Mouse (Mus musculus) urinary bladder, postnatal 4 days (tissue): ENCODE measurements around the gene Dbnl.

ENCODE experiments used
- DNase-seq, 2 experiments: peaks; one replicate each; pipeline ENCODE4 v3.0.0; 2021 to 2022; ENCODE audit warnings: low spot score in 2 of 2

Gene Dbnl

GRCm38 (mm10) chr11:5788056-5789014 lies at the start of gene Dbnl:
Gene Dbnl (plus strand): TSS chr11:5788488.
- DNase-seq, result peak; percentile 93 to 94

- DNase-seq, result no peak
These were observed 49.2 kb upstream of the Dbnl start for GRCm38 (mm10) chr11:5738888-5739632.

- DNase-seq, result no peak
These were observed 48.4 kb upstream of the Dbnl start for GRCm38 (mm10) chr11:5739846-5740245.

GRCm38 (mm10) chr11:5740599-5740964 lies 47.7 kb upstream of the Dbnl start:
- no peak for DNase-seq

- peak; percentile 67 to 72 for DNase-seq
These were observed 47.2 kb upstream of the Dbnl start for GRCm38 (mm10) chr11:5740965-5741627.

GRCm38 (mm10) chr11:5742106-5742505 lies 46.2 kb upstream of the Dbnl start:
- no peak for DNase-seq

GRCm38 (mm10) chr11:5744951-5745350 lies 43.3 kb upstream of the Dbnl start:
- no peak for DNase-seq

GRCm38 (mm10) chr11:5753755-5754154 lies 34.5 kb upstream of the Dbnl start:
- no peak for DNase-seq

GRCm38 (mm10) chr11:5761820-5762632 lies 26.3 kb upstream of the Dbnl start, which contains the start of gene Urgcp:
Gene Urgcp (minus strand): TSS chr11:5762376.
- DNase-seq, result peak; percentile 88 to 93

- DNase-seq, result no peak
These were observed 25.7 kb upstream of the Dbnl start for GRCm38 (mm10) chr11:5762633-5762982.

- no peak for DNase-seq
These were observed 22.3 kb upstream of the Dbnl start for GRCm38 (mm10) chr11:5766019-5766418.

- DNase-seq, result no peak
These were observed 9.8 kb upstream of the Dbnl start for GRCm38 (mm10) chr11:5778481-5778880.

GRCm38 (mm10) chr11:5780035-5780499 lies 8.2 kb upstream of the Dbnl start:
- no peak for DNase-seq

GRCm38 (mm10) chr11:5782199-5782944 lies 5.9 kb upstream of the Dbnl start:
- DNase-seq, result no peak

GRCm38 (mm10) chr11:5785732-5786131 lies 2.6 kb upstream of the Dbnl start:
- no peak for DNase-seq

GRCm38 (mm10) chr11:5787671-5788055 lies 625 bp upstream of the Dbnl start:
- DNase-seq, result no peak

- DNase-seq, result no peak
These were observed 924 bp downstream of the Dbnl start for GRCm38 (mm10) chr11:5789071-5789753.

GRCm38 (mm10) chr11:5789754-5790333 lies 1.6 kb downstream of the Dbnl start:
- DNase-seq, result no peak

GRCm38 (mm10) chr11:5790431-5790830 lies 2.1 kb downstream of the Dbnl start:
- DNase-seq, result no peak

GRCm38 (mm10) chr11:5795290-5795689 lies 7.0 kb downstream of the Dbnl start:
- DNase-seq, result no peak
